Mouse (Mus musculus) heart, postnatal 4 days (tissue): ENCODE measurements at regions not wholly inside any gene's neighbourhood (a gene's known extent, or its start where the extent isn't known, plus 50 kb on each side); places are given as distances from the start of the nearest gene placed in this dataset.

Experiments
- DNase-seq: peaks from one replicate; pipeline ENCODE4 v3.0.0; 2021
- microRNA-seq, 2 experiments: library from miRNA; unstranded; fragments of <30 nt; microRNA quantifications; one replicate each; pipeline ENCODE4 v1.2.0; 2021 to 2022

DNA sequence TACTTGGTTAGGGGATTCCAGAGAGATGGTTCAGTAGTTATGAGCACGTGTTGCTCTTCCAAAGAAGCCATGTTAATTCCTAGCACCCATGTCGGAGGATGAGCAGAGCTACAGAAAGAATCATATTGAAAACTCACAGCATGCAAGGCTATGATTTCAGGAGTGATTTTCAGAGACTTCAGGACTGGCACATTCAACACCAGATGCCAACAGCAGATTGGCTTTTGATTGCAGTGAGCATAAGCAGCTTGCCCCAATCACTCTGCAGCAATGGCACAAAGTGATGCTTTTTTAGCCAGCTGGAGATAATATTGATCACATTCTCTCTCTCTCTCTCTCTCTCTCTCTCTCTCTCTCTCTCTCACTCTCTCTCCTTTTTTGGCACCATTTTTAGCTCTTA, 166.6 kb upstream of the Chrm3 start:
- DNase-seq = no peak

DNA sequence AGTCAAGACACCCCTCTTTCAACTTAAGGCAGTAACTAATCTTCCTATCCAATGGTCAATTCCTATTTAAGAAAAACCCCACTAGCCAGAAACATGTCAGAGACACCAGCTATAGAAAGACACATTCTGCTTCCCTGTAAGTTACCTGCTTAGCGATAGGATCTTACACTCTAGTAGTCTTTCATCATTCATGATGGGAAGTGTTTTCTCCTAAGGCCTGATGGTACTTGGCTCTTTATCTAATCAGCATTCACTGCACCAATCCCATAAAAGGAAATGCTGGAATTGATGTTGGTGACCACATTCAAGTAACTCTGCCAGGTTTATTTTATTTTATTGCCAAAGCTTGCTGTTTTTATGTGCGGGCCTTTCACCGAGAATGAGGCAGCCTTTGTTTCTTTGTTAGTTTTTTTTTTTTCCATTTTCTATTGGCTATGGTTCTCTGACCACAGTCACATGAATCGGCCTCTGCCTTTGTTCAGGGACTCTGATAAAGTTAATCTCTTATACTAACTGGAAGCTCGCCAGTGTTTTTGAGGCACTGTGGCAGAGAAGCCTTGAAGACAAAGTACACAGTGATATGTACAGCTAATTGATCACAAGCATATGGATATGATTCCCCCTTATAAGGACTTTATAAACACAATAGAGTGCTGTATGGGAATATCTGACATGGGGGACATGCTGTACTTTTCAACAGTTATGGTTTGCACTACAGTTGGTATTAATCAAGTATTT, 166.0 kb upstream of the Chrm3 start:
- no peak for DNase-seq

DNA sequence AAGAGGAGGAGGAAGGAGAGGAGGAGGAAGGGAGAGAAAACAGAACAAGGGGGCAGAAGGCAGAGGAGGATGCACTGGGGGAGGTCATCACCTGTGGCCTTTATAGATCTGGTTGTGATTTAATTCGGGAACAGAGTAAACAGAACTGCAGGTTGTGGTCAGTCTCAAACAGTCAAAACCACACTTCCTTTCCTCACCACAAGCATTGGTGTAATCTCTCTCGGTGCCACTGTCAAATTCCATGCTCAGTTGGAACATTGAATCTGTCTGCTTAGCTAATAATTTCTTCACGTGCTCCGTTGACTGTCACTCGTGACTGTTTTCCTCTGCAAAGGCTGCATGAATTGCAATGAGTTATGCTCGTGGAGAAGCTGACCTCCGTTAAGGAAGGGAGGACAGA, 143.6 kb upstream of the Chrm3 start:
- DNase-seq = no peak

DNA sequence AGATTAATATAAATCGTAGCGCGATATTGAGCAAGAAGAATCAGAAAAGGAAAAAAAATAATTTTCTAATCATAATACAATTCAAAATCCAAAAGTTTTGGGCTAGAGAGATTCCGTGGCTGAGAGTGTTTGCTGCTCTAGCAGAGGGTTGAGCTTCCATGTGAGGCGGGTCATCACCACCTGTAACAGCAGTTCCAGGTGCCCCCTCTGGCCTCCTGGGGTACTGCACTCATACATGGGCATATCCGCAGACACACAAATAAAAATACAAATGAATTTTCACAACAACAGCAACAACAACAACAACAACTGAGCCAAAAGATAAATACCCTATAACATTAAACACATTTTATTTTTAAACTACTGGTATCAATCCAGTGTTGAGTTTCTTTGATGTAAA, 94.7 kb upstream of the Chrm3 start:
- no peak for DNase-seq

DNA sequence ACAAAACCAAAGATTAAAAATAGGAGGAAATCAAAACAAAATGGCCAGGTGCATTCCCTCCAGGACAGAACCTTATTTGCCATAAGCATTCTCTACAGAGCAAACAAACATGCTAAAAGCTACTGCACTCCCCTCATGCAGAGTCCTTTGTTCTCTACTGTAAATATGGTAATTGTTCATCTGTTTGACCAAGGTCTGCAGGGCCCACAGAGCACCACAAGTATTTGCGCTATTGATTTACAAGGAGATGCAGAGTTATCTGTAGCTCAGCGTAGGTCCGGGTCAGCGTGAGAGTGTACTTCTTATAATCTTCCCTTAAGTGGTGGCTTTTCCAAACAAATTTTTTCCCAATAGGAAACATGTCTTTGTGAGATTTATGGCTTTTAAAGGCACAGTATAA, 94.0 kb upstream of the Chrm3 start:
- DNase-seq = no peak

DNA sequence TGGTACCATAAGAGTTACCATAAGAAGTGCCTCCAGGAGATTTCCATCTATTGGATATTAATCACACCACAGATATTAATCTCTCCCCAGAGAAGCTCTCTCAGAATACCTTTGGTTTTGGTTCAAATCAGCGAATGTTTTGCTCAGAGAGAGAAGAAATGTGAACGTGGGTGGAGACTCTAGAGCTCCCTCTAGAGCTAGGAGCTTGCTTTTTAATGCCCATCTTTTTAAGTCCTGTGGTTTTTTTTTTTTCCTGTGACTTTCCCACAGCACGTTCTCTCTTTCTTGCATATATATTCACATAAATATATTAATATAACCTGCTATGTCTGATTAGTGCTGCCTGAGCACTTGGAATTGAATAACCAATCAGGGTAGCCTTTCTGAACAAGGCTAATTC, 90.4 kb upstream of the Chrm3 start:
- no peak for DNase-seq

DNA sequence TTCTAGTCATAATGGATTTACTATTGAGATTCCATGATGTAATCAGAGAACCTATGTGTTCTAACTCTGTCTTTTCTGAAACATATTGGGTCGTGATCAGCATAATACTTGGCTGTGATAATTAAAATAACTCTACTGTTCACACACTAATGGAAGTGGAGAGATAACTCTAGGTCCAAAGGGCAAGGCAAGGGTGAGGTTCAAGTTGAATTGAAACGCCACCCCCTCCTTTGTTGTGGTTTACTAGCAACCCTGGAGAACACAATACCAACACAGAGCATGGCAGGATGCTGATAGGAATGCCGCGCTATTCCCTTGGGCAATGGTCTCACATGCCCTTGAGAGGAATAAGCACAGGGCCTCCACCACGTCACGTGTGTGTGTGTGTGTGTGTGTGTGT, 88.9 kb upstream of the Chrm3 start:
- no peak for DNase-seq

DNA sequence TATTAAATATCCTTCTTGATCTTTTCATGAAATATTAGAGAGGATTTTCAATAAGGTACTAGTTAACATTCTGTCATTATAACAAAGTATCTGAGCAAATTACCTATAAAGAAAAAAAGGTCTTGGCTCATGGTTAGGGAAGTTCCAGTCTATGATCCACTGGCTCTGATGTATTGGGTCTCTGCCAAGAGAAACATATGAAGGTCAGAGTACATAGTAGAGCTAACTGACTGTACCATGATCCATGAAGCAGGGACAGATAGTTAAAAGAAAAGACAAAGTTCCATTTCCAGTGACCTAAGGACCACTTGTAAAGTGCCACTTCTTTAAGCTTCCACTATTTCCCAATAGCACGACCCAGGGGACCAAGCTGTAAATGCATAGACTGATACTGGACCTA, 87.2 kb upstream of the Chrm3 start:
- DNase-seq = no peak

DNA sequence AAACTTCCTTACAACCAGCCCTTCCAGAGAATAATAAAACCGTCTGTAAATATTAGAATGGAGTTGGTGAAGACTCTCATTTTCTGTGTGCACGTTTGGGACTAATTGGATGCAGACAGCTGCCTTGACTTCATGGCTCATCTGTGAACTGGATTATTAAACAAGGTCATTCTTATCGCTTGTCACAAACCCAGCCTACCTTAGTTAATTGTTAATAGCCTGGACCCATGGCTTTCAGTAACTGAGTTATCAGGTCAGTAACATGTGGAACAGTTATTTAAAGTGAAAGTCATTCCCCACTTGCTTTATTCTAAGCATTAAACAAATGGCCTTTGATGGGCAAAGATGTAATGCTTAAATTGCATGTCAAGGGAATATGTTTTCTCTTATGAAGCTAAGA, 85.0 kb upstream of the Chrm3 start:
- no peak for DNase-seq

Small RNA genes lying in the stretch of these regions (microRNA-seq; reads per million reads assigned to microRNA genes)
- 0 reads per million in 2 experiments for gene Gm23415
